Mouse (Mus musculus) stomach, embryonic 16.5 days (tissue): ENCODE results near the gene Psmd13. TPM values are rescaled to one million over a fixed set of nuclear protein-coding genes. Genes with fewer than 3 reads are reported as not detected.

ENCODE experiments used
- ATAC-seq: fragments of 200-750 bp; cut with Nextera tagmentation; 2 replicates; pipeline ENCODE4 v1.8.0; 2017; ENCODE audit warnings: moderate number of reproducible peaks, moderate TSS enrichment; ENCODE audit not compliant: insufficient read depth, low FRiP score
- H3K27ac ChIP-seq: fragments of 300-500 bp; sonication (generic); 2 replicates; pipeline ENCODE4 v1.5.1; 2014; ENCODE audit warnings: low read length
- H3K27me3 ChIP-seq: fragments of 300-500 bp; sonication (generic); 2 replicates; pipeline ENCODE4 v1.6.1; 2014; ENCODE audit warnings: low read length, control low read depth, mixed read lengths; ENCODE audit not compliant: control insufficient read depth, insufficient read depth
- H3K36me3 ChIP-seq: fragments of 300-500 bp; sonication (generic); 2 replicates; pipeline ENCODE4 v1.6.1; 2014; ENCODE audit warnings: low read length; ENCODE audit not compliant: control insufficient read depth, insufficient read depth
- H3K4me1 ChIP-seq: fragments of 300-500 bp; sonication (generic); 2 replicates; pipeline ENCODE4 v1.6.1; 2014; ENCODE audit warnings: low read length, control low read depth, mixed read lengths; ENCODE audit not compliant: control insufficient read depth, insufficient read depth
- H3K4me2 ChIP-seq: fragments of 300-500 bp; sonication (generic); 2 replicates; pipeline ENCODE4 v1.6.1; 2014; ENCODE audit warnings: low read depth, low read length, mixed read lengths
- H3K4me3 ChIP-seq: fragments of 300-500 bp; sonication (generic); replicated peaks from 2 replicates; pipeline ENCODE4 v1.5.1; 2014; ENCODE audit warnings: mild to moderate bottlenecking, low read length
- H3K9ac ChIP-seq: fragments of 300-500 bp; sonication (generic); 2 replicates; pipeline ENCODE4 v1.6.1; 2014; ENCODE audit warnings: low read length
- H3K9me3 ChIP-seq: fragments of 300-500 bp; sonication (generic); replicated peaks from 2 replicates; pipeline ENCODE4 v1.6.1; 2016; ENCODE audit warnings: low read length, control low read depth; ENCODE audit not compliant: control insufficient read depth
- WGBS: fragments of 180-500 bp; shearing (Covaris S2); extraction: QIAGEN DNeasy Blood & Tissue Kit; methylation state at CpG from one replicate; pipeline ENCODE4 v1.1.7; 2014; 5-methylcytosine and 5-hydroxymethylcytosine counted together
- polyA plus RNA-seq: library from polyadenylated mRNA; unstranded; fragments of >200 nt; fragmentation: Nextera tagmentation; extraction: Ambion mirVana; gene quantifications from 2 replicates; pipeline ENCODE4 v1.2.1, GENCODE M21; 2015

The Psmd13 gene
- polyA plus RNA-seq, 1 experiment from 2014 or later = 193 TPM

DNA sequence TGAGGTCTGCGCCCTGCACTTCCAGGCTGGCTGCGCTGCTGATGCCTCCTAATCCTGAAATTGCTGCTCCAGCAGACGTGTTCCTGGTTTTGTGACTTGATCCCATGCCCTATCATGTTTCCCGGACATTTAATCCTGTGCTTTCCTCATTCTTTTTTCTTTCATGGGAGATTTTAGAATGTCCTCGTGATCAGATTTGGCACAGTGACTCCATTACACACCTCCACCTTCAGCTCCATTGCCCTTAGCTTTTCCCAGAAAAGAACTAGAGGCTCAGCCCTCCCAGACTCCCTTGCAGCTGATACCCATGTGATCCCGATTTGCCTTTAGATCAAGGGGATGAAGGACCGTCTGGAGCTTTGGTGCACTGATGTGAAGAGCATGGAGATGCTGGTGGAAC is 16.1 kb downstream of the Psmd13 start:
- H3K27ac ChIP-seq = no peak overlapping the region
- no peaks in the 10 kb centered on the region for H3K27me3 ChIP-seq
- no peak overlapping the region for H3K4me3 ChIP-seq
- 87% methylated on average over 7 of the region's 7 CpGs for WGBS
- no peak overlapping the region for H3K4me2 ChIP-seq
- H3K36me3 ChIP-seq = peaks cover 10% of the 10 kb centered on the region
- no peaks in the 10 kb centered on the region for H3K4me1 ChIP-seq
- no peak for ATAC-seq
- no peaks in the 10 kb centered on the region for H3K9me3 ChIP-seq
- no peak overlapping the region for H3K9ac ChIP-seq

DNA sequence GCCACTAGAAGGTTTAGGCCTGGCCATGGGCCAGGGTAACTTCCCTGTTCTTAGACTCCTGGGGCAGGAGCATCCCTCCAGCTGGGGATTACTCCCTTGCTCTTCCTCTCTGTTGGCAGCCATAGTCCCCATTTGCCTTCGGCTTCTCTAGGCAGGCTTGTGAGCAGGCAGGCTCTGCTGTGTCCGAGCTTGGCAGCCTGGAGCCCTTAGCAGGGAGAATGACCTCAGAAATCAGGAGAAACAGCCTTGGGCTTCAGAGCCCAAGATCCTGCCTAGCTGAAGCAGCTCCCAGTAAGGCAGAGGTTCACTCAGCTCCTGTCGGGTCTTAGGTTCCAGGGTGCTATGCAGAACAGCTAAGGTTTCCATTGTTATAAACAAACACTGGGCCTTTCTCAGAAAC is 17.4 kb downstream of the Psmd13 start:
- Histone ChIP-seq H3K4me3 (no peak overlapping the region), H3K4me2 (no peak overlapping the region), H3K4me1 (no peaks in the 10 kb centered on the region), H3K27ac (no peak overlapping the region), H3K9me3 (no peaks in the 10 kb centered on the region), H3K36me3 (peaks cover 10% of the 10 kb centered on the region), H3K9ac (no peak overlapping the region), H3K27me3 (no peaks in the 10 kb centered on the region)
- WGBS = 67% methylated on average over 3 of the region's 3 CpGs
- no peak for ATAC-seq

DNA sequence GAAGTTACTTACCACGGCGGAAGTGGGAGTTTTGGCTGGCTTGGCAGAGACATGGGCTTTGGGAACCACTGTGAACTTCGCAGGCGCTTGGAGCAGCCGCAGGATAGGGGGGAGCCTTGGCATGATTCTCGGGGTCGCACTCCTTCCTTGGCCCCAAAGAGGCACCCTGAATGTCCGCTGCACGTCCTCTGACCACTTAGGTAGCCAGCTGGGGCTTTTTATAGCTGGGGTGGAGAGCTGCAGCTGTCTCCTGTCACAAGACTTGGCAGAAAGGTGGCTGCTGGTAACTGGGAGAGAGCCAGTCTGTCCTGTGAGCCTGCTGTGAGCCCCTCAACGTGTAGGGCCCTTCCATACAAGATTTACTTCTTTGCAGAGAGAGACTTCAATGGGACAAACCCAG is 18.5 kb downstream of the Psmd13 start, which contains the start of gene Cox8b:
Gene Cox8b, minus strand, starts transcription at position 227 of the 400 bp plus-strand sequence.
- WGBS = 60% methylated on average over 10 of the region's 10 CpGs
- H3K4me3 ChIP-seq = no peak within 1 kb of the TSS
- no peaks in the 10 kb centered on the region for H3K9me3 ChIP-seq
- no peaks in the 10 kb centered on the region for H3K4me1 ChIP-seq
- no peak within 1 kb of the TSS for H3K27ac ChIP-seq
- H3K4me2 ChIP-seq = no peak within 1 kb of the TSS
- peaks cover 3% of the 10 kb centered on the region; the same call in 1 of the 2 replicates for H3K36me3 ChIP-seq
- H3K27me3 ChIP-seq = no peaks in the 10 kb centered on the region
- ATAC-seq = no peak
- H3K9ac ChIP-seq = 0 out of 2 replicates have a peak within 1 kb of the TSS, but pooled peaks have one; percentile 26

DNA sequence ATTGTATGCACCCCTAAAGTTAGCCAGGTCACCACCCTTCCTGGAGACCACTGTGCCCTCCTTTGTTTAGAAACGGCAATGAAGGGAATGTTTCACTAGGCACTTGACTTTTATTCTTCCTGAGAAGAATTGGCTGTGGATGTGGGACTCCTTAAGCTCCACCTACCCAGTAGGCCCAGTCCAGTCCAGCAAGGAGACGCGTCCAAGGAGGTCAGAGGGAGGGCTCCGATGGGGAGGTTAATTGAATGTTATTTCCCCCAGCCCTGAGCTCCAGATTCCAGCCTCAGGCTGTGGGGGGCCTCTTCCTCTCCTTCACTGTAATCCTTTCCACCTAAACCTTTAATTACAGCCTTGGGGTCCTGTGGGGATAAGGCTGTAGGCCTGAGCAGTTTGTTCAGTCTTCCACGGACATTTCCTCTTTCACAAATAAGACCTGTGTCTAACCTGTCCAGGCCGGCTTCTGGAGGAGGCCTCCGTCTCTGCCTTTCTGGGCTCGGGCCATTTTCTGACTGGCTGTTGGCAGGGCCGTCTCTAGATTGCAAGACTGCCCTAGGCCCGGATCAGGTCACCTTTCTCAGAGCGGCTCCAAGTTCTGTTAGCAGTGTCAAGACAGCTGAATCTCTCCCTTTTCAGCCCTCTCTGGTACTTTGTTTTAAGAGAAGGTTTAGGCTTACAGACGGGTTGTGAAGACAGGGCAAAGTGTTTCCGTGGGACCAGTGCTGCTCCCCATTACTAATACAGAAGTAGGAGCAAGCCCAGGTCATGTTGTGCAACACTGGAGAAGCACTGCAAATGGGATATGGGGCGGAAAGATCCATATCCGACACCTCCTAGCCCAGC is 20.5 kb downstream of the Psmd13 start:
- no peaks in the 10 kb centered on the region for H3K9me3 ChIP-seq
- ATAC-seq = no peak
- no peak overlapping the region for H3K27ac ChIP-seq
- WGBS = 81% methylated on average over 15 of the region's 15 CpGs
- peaks cover 2% of the 10 kb centered on the region; the same call in 1 of the 2 replicates for H3K36me3 ChIP-seq
- H3K4me1 ChIP-seq = no peaks in the 10 kb centered on the region
- H3K9ac ChIP-seq = 0 out of 2 replicates have a peak overlapping the region, but pooled peaks have one; percentile 23
- H3K4me2 ChIP-seq = no peak overlapping the region
- no peaks in the 10 kb centered on the region for H3K27me3 ChIP-seq
- H3K4me3 ChIP-seq = no peak overlapping the region

GRCm38 (mm10) chr7:140903212-140903611 is 21.4 kb downstream of the Psmd13 start:
- no peaks in the 10 kb centered on the region for H3K36me3 ChIP-seq
- WGBS = 24% methylated on average over 13 of the region's 13 CpGs
- no peak overlapping the region for H3K4me3 ChIP-seq
- H3K4me2 ChIP-seq = no peak overlapping the region
- H3K9me3 ChIP-seq = no peaks in the 10 kb centered on the region
- no peak overlapping the region for H3K27ac ChIP-seq
- H3K4me1 ChIP-seq = no peaks in the 10 kb centered on the region
- H3K27me3 ChIP-seq = no peaks in the 10 kb centered on the region
- peak overlapping the region; percentile 32; the same call in 1 of the 2 replicates for H3K9ac ChIP-seq
- ATAC-seq = peak; percentile 51; the same call in 1 of the 2 replicates

DNA sequence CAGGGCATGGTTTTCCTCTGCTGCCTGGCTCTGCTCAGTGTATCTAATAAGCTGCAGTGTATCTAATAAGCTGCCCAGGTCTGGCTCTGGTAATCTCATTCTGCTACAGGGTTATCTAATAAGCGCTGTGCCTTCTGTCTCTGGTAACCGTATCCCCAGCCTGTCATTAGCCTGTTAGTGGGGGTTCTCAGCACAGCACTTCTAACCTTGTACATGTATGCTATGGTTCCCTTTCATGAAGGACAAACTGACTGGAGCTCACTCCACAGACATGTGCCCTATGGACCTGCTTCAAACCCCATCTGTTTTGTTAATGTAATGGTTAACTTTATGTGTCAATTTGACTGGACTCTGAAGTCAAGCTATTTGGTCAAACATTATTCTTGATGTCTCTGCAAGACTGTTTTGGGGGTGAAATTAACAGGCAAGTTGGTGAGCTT is 23.9 kb downstream of the Psmd13 start:
- H3K4me1 ChIP-seq = no peaks in the 10 kb centered on the region
- ATAC-seq = no peak
- 71% methylated on average over 2 of the region's 2 CpGs for WGBS

GRCm38 (mm10) chr7:140907131-140907530 is 25.4 kb downstream of the Psmd13 start:
- H3K9ac ChIP-seq = no peak overlapping the region
- H3K27ac ChIP-seq = no peak overlapping the region
- no peak overlapping the region for H3K4me3 ChIP-seq
- no peak overlapping the region for H3K4me2 ChIP-seq
- no peaks in the 10 kb centered on the region for H3K4me1 ChIP-seq
- H3K36me3 ChIP-seq = no peaks in the 10 kb centered on the region
- 73% methylated on average over 13 of the region's 13 CpGs for WGBS
- no peaks in the 10 kb centered on the region for H3K9me3 ChIP-seq
- no peak for ATAC-seq
- no peaks in the 10 kb centered on the region for H3K27me3 ChIP-seq

More for the DNA sequence above, 23.9 kb downstream of the Psmd13 start:
- Histone ChIP-seq H3K4me3 (no peak overlapping the region), H3K4me2 (no peak overlapping the region), H3K9me3 (no peaks in the 10 kb centered on the region), H3K27me3 (no peaks in the 10 kb centered on the region), H3K9ac (no peak overlapping the region), H3K36me3 (no peaks in the 10 kb centered on the region), H3K27ac (no peak overlapping the region)

DNA sequence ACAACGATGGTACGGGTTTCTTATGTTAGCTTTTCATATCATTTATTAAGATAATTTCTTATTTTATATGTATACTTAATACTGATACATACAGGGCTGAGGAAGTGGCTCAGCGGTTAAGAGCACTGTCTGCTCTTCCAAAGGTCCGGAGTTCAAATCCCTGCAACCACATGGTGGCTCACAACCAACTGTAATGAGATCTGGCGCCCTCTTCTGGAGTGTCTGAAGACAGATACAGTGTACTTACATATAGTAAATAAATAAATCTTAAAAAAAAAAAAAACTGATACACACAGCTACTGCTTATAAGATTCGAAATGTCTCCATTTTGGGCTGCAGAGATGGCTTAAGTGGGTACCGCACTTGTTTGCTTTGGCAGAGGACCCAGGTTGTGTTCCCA is 25.9 kb downstream of the Psmd13 start:
- Histone ChIP-seq H3K4me2 (no peak overlapping the region), H3K9me3 (no peaks in the 10 kb centered on the region), H3K27ac (no peak overlapping the region), H3K4me3 (no peak overlapping the region), H3K9ac (no peak overlapping the region), H3K27me3 (no peaks in the 10 kb centered on the region), H3K4me1 (no peaks in the 10 kb centered on the region), H3K36me3 (no peaks in the 10 kb centered on the region)
- WGBS = 85% methylated on average over 7 of the region's 7 CpGs
- ATAC-seq = no peak

DNA sequence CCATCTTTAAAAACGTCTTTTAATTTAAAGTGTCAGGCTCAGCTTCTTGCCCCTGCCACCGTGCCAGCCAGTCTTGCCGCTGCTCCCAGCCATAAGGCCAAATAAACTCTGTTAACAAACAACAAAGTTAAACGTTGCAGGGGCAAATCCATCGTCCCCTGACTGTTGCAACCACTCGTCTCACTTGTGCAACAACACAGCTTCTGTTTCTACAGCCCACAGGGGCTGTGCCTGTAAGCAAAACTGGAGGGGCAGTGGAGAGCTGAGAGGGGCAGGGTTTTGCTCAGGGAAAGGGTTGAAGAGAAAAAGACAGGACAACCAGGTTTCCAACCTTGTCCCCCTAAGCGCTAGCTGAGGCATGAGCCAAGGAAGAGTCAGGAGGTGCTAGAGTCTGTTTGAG is 26.4 kb downstream of the Psmd13 start:
- H3K36me3 ChIP-seq = no peaks in the 10 kb centered on the region

More for the DNA sequence above, 26.4 kb downstream of the Psmd13 start:
- no peak for ATAC-seq
- 0 out of 2 replicates have a peak overlapping the region, but pooled peaks have one; percentile 63 for H3K9ac ChIP-seq
- H3K4me1 ChIP-seq = no peaks in the 10 kb centered on the region
- no peaks in the 10 kb centered on the region for H3K27me3 ChIP-seq
- H3K9me3 ChIP-seq = no peaks in the 10 kb centered on the region
- no peak overlapping the region; the same call in 1 of the 2 replicates for H3K4me2 ChIP-seq
- no peak overlapping the region for H3K27ac ChIP-seq
- no peak overlapping the region for H3K4me3 ChIP-seq
- WGBS = 43% methylated on average over 7 of the region's 7 CpGs
